Mouse (Mus musculus): ENCODE measurements around the gene Mgll.

DNA sequence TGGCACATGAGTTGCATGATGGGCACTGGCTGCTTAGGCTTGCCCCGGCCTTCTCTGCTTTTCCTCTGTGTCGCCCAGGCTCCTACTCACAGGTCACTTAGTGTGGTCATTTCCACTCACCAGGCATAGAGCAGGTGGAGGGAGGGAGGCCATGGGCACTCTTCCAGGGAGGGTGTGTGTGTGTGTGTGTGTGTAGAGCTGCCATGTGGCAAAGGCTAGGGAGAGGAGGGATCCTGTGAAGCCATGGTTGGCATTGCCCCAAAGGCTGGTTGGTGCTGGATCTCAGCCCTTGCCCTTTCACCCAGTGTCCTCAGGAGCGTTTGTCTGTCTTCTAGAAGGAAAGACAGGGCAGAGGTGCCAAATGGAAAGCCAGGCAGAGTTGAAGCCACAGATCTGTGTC lies 7.8 kb downstream of the Mgll start:
- TF ChIP-seq CTCF (IDR thresholded peaks at IDR 0.05; ENCODE audit: insufficient read depth, low read depth, low read length), result no peak
- no peak for TF ChIP-seq POLR2A (IDR thresholded peaks at IDR 0.05; ENCODE audit: insufficient read depth, low read depth, low read length)

All from olfactory bulb, adult 2 months (tissue).